Mouse (Mus musculus): ENCODE measurements around the gene Samd7. TPM values are rescaled to one million over a fixed set of nuclear protein-coding genes. Genes with fewer than 3 reads are reported as not detected.

Gene Samd7
- polyA plus RNA-seq, 1 experiment from 2014 or later = not detected

Other genes with a start within 250 kb of the Samd7 start
- 12.7 and 17.4 TPM in 2 replicates for gene Mecom, start 198.3 kb upstream of the Samd7 start, polyA plus RNA-seq (2015; fragmentation: Nextera tagmentation; extraction: Ambion mirVana)
- not detected in 2 replicates for gene Actrt3, start 146.4 kb upstream of the Samd7 start, polyA plus RNA-seq (2015; fragmentation: Nextera tagmentation; extraction: Ambion mirVana)
- gene Mynn, start 144.2 kb upstream of the Samd7 start, polyA plus RNA-seq (2015; fragmentation: Nextera tagmentation; extraction: Ambion mirVana) = 21.5 and 28.4 TPM in 2 replicates
- gene Lrriq4, start 101.8 kb upstream of the Samd7 start, polyA plus RNA-seq (2015; fragmentation: Nextera tagmentation; extraction: Ambion mirVana) = not detected in 2 replicates
- gene Lrrc34, start 98.4 kb upstream of the Samd7 start, polyA plus RNA-seq (2015; fragmentation: Nextera tagmentation; extraction: Ambion mirVana) = 0.88 and 1.1 TPM in 2 replicates
- gene Lrrc31, start 46.5 kb upstream of the Samd7 start, polyA plus RNA-seq (2015; fragmentation: Nextera tagmentation; extraction: Ambion mirVana) = 0.13 TPM in 1 of 2 replicates, not detected in the other
- 38.9 and 45.8 TPM in 2 replicates for gene Sec62, start 46.6 kb downstream of the Samd7 start, polyA plus RNA-seq (2015; fragmentation: Nextera tagmentation; extraction: Ambion mirVana)
- gene Gpr160, start 109.7 kb downstream of the Samd7 start, polyA plus RNA-seq (2015; fragmentation: Nextera tagmentation; extraction: Ambion mirVana) = 1.7 and 2.5 TPM in 2 replicates
- 5.6 and 5.8 TPM in 2 replicates for gene Phc3, start 223.1 kb downstream of the Samd7 start, polyA plus RNA-seq (2015; fragmentation: Nextera tagmentation; extraction: Ambion mirVana)
- 16.9 and 17.1 TPM in 2 replicates for gene Prkci, start 249.5 kb downstream of the Samd7 start, polyA plus RNA-seq (2015; fragmentation: Nextera tagmentation; extraction: Ambion mirVana)